Mouse (Mus musculus) cerebellum, adult 2 months (tissue): ENCODE measurements around the gene Lca5l. TPM values are rescaled to one million over a fixed set of nuclear protein-coding genes. Genes with fewer than 3 reads are reported as not detected.

ENCODE experiments used
- DNase-seq, 2 experiments: peaks; one replicate each; pipeline ENCODE4 v3.0.0; 2021
- H3K27ac ChIP-seq: fragments of 200-500 bp; 2 replicates; pipeline ENCODE4 v1.5.1; 2012; ENCODE audit warnings: low read length, control low read depth, inconsistent platforms; ENCODE audit not compliant: insufficient read depth
- H3K27me3 ChIP-seq: fragments of 200-500 bp; 2 replicates; pipeline ENCODE4 v1.6.1; 2012; ENCODE audit warnings: inconsistent platforms, mild to moderate bottlenecking, low read length, moderate library complexity; ENCODE audit not compliant: control insufficient read depth, insufficient read depth
- H3K4me1 ChIP-seq: fragments of 200-500 bp; 2 replicates; pipeline ENCODE4 v1.6.1; 2011; ENCODE audit warnings: low read length; ENCODE audit not compliant: control insufficient read depth, insufficient read depth
- H3K4me3 ChIP-seq: fragments of 200-500 bp; replicated peaks from 2 replicates; pipeline ENCODE3; 2011; ENCODE audit warnings: mild to moderate bottlenecking, low read depth, low read length, control low read depth; ENCODE audit not compliant: insufficient read depth
- CTCF ChIP-seq: fragments of 200-500 bp; IDR thresholded peaks from 2 replicates; pipeline ENCODE4 v1.5.1; 2011; ENCODE audit warnings: low read depth, mild to moderate bottlenecking, control low read depth, low read length, moderate library complexity, borderline replicate concordance; ENCODE audit not compliant: insufficient read depth
- POLR2A ChIP-seq: fragments of 200-500 bp; IDR thresholded peaks from 2 replicates; pipeline ENCODE4 v1.6.1; 2011; ENCODE audit warnings: low read length, control low read depth, borderline replicate concordance; ENCODE audit not compliant: insufficient read depth
- WGBS: fragments of 180-500 bp; shearing (Covaris S2); methylation state at CpG from one replicate; pipeline ENCODE4 v1.1.7; 2018; 5-methylcytosine and 5-hydroxymethylcytosine counted together
- polyA plus RNA-seq: library from polyadenylated mRNA; depleted of rRNA; stranded (reverse); fragments of >200 nt; gene quantifications from 2 replicates; pipeline ENCODE4 v1.2.3, GENCODE M21; 2012

Gene Lca5l
- polyA plus RNA-seq, 1 experiment = 2.1 TPM

- WGBS = 14% methylated on average over 4 of the region's 4 CpGs
Measured at GRCm38 (mm10) chr16:96161336-96161735, 30.7 kb downstream of the Lca5l start.

GRCm38 (mm10) chr16:96160927-96161326 is 31.1 kb downstream of the Lca5l start:
- 12% methylated on average over 1 of the region's 1 CpGs for WGBS
- DNase-seq = peak; percentile 45 to 66
- no peak for TF ChIP-seq POLR2A
- no peak for TF ChIP-seq CTCF
- Histone ChIP-seq H3K4me1 (peaks cover 39% of the 10 kb centered on the region), H3K4me3 (no peak overlapping the region), H3K27me3 (no peaks in the 10 kb centered on the region), H3K27ac (peak overlapping the region; percentile 60)

More at GRCm38 (mm10) chr16:96161336-96161735, 30.7 kb downstream of the Lca5l start:
- TF ChIP-seq POLR2A = no peak
- no peak for TF ChIP-seq CTCF
- H3K4me1 ChIP-seq = peaks cover 40% of the 10 kb centered on the region
- H3K27ac ChIP-seq = peak overlapping the region; percentile 60
- DNase-seq = peak; percentile 54 to 70
- H3K27me3 ChIP-seq = no peaks in the 10 kb centered on the region
- no peak overlapping the region for H3K4me3 ChIP-seq

GRCm38 (mm10) chr16:96159794-96160346 is 32.2 kb downstream of the Lca5l start:
- Histone ChIP-seq H3K4me3 (no peak overlapping the region), H3K27ac (no peak overlapping the region), H3K4me1 (peaks cover 34% of the 10 kb centered on the region), H3K27me3 (no peaks in the 10 kb centered on the region)
- TF ChIP-seq CTCF (no peak), POLR2A (no peak)
- no peak for DNase-seq
- WGBS = 94% methylated on average over 20 of the region's 20 CpGs

GRCm38 (mm10) chr16:96159091-96159731 is 32.9 kb downstream of the Lca5l start:
- 0 out of 2 replicates have a peak, but pooled peaks have one; percentile 15 for TF ChIP-seq CTCF
- TF ChIP-seq POLR2A = no peak
- peak overlapping the region; percentile 66 for H3K27ac ChIP-seq
- WGBS = 18% methylated on average over 67 of the region's 67 CpGs
- peak; percentile 62 to 74 for DNase-seq
- H3K4me1 ChIP-seq = peaks cover 34% of the 10 kb centered on the region
- H3K27me3 ChIP-seq = no peaks in the 10 kb centered on the region
- peak overlapping the region; percentile 27 for H3K4me3 ChIP-seq

GRCm38 (mm10) chr16:96158511-96159080 is 33.5 kb downstream of the Lca5l start:
- Histone ChIP-seq H3K4me1 (peaks cover 34% of the 10 kb centered on the region), H3K27me3 (no peaks in the 10 kb centered on the region), H3K4me3 (no peak overlapping the region), H3K27ac (no peak overlapping the region)
- WGBS = 67% methylated on average over 12 of the region's 12 CpGs
- TF ChIP-seq POLR2A = no peak
- TF ChIP-seq CTCF = no peak
- DNase-seq = no peak

- WGBS = 53% methylated on average over 11 of the region's 11 CpGs
- DNase-seq = no peak
Measured at GRCm38 (mm10) chr16:96157171-96157570, 34.9 kb downstream of the Lca5l start.

GRCm38 (mm10) chr16:96156019-96156418 is 36.1 kb downstream of the Lca5l start:
- 48% methylated on average over 8 of the region's 8 CpGs for WGBS
- TF ChIP-seq POLR2A = no peak
- TF ChIP-seq CTCF = no peak
- no peaks in the 10 kb centered on the region for H3K27me3 ChIP-seq

More at GRCm38 (mm10) chr16:96157171-96157570, 34.9 kb downstream of the Lca5l start:
- H3K27me3 ChIP-seq = no peaks in the 10 kb centered on the region
- no peak for TF ChIP-seq POLR2A
- peaks cover 27% of the 10 kb centered on the region for H3K4me1 ChIP-seq
- H3K4me3 ChIP-seq = no peak overlapping the region
- H3K27ac ChIP-seq = no peak overlapping the region

GRCm38 (mm10) chr16:96154476-96154875 is 37.6 kb downstream of the Lca5l start:
- DNase-seq = no peak
- TF ChIP-seq CTCF = no peak
- TF ChIP-seq POLR2A = no peak
- WGBS = 96% methylated on average over 2 of the region's 2 CpGs
- Histone ChIP-seq H3K27me3 (no peaks in the 10 kb centered on the region), H3K27ac (no peak overlapping the region), H3K4me3 (no peak overlapping the region), H3K4me1 (peaks cover 24% of the 10 kb centered on the region)

More at GRCm38 (mm10) chr16:96156019-96156418, 36.1 kb downstream of the Lca5l start:
- no peak for DNase-seq
- peaks cover 27% of the 10 kb centered on the region for H3K4me1 ChIP-seq
- H3K4me3 ChIP-seq = no peak overlapping the region
- H3K27ac ChIP-seq = no peak overlapping the region
